Mouse (Mus musculus): ENCODE data around the gene Pde5a. TPM values are rescaled to one million over a fixed set of nuclear protein-coding genes. Genes with fewer than 3 reads are reported as not detected.

The Pde5a gene
- total RNA-seq, 2 experiments from 2014 or later: 17.6 to 17.7 TPM

Other genes starting within 250 kb of the Pde5a start
- 10 to 100 TPM; 24.9 to 26.4 TPM for gene Fnbp1l, start 109.2 kb upstream of the Pde5a start, total RNA-seq (2021)
- gene Fabp2, start 166.1 kb downstream of the Pde5a start, total RNA-seq (2021): not detected
- gene Gm10959, start 190.4 kb downstream of the Pde5a start, total RNA-seq (2021): not detected
- gene 1810037I17Rik, start 195.3 kb downstream of the Pde5a start, total RNA-seq (2021): 10 to 100 TPM; 53.2 to 59.6 TPM